Mouse (Mus musculus): ENCODE measurements around the gene Tfeb.

- TF ChIP-seq TCF12 (IDR thresholded peaks at IDR 0.05; ENCODE audit: low read depth, low read length) = no peak
- TF ChIP-seq EP300 (IDR thresholded peaks at IDR 0.05; ENCODE audit: low read length) = no peak
- no peak for TF ChIP-seq ZC3H11A (IDR thresholded peaks at IDR 0.05; ENCODE audit: low read depth, low read length)
- no peak for TF ChIP-seq ELF1 (IDR thresholded peaks at IDR 0.05; ENCODE audit: low read depth, low read length)
- no peak for TF ChIP-seq POLR2AphosphoS2 (IDR thresholded peaks at IDR 0.05; ENCODE audit: low read depth, low read length)
- no peak for TF ChIP-seq CTCF (conservative IDR thresholded peaks at IDR 0.05 in 1 of 2, IDR thresholded peaks at IDR 0.05 in 1 of 2; ENCODE audit: low read depth in 2 of 2, low read length in 2 of 2)
- TF ChIP-seq POLR2A (IDR thresholded peaks at IDR 0.05; ENCODE audit: low read depth, low read length) = no peak
- no peak for TF ChIP-seq GABPA (IDR thresholded peaks at IDR 0.05; ENCODE audit: insufficient replicate concordance, low read depth, low read length)
- no peak for TF ChIP-seq SIN3A (IDR thresholded peaks at IDR 0.05; ENCODE audit: low read length)
- no peak for TF ChIP-seq MYC (IDR thresholded peaks at IDR 0.05; ENCODE audit: low read depth, low read length)
Measured at GRCm38 (mm10) chr17:47788306-47788705, 51.5 kb downstream of the Tfeb start.

All from CH12.LX (cell line).